Mouse (Mus musculus): Measurements from ENCODE around the gene Wfdc5. TPM values are rescaled to one million over a fixed set of nuclear protein-coding genes. Genes with fewer than 3 reads are reported as not detected.

The Wfdc5 gene
- polyA plus RNA-seq, 1 experiment, result not detected

DNA sequence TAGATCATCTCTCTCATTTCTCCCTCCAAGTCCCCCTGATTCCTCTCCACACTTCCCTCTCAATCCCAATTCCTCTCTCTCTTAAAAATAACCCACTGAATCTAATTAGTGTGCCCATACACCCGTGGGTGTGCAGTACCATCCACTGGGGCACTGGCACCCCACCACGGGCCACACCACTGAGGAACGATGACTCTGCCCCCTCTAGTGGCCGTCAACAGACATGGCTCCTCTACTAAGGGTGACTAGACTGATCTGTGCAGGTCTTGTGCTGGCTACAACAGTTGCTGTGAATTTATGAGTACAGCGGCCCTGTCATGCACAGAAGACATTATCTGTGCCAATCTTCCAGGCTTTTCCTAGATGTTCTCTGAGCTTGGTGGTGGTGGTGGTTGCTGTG, 6.2 kb upstream of the Wfdc5 start:
- Histone ChIP-seq H3K36me3 (ENCODE audit: control insufficient read depth, insufficient read depth) (no peaks in the 10 kb centered on the region), H3K27me3 (ENCODE audit: control insufficient read depth, insufficient read depth, insufficient read length) (peaks cover 47% of the 10 kb centered on the region), H3K79me2 (ENCODE audit: control insufficient read depth, insufficient read depth) (no peaks in the 10 kb centered on the region), H3K4me2 (ENCODE audit: low read depth) (no peak overlapping the region), H3ac (ENCODE audit: control insufficient read depth, insufficient read length) (no peak overlapping the region), H3K4me3 (no peak overlapping the region)
- no peak for TF ChIP-seq MYOG (IDR thresholded peaks at IDR 0.05; ENCODE audit: control insufficient read depth in 1 of 3, insufficient read depth in 1 of 3, insufficient read length in 2 of 3, low read depth in 2 of 3)
- no peak for TF ChIP-seq E2F4 (IDR thresholded peaks at IDR 0.05; ENCODE audit: insufficient read depth)
- no peak for TF ChIP-seq POLR2AphosphoS2 (IDR thresholded peaks at IDR 0.05; ENCODE audit: insufficient read length, low read depth)
- TF ChIP-seq MAX (IDR thresholded peaks at IDR 0.05; ENCODE audit: low read depth), result no peak
- TF ChIP-seq REST (IDR thresholded peaks at IDR 0.05; ENCODE audit: insufficient read depth, insufficient read length), result no peak
- no peak for TF ChIP-seq TCF12 (IDR thresholded peaks at IDR 0.05; ENCODE audit: insufficient read depth, poor library complexity, severe bottlenecking)
- no peak for TF ChIP-seq TCF3 (IDR thresholded peaks at IDR 0.05; ENCODE audit: insufficient read length, low read depth)
- TF ChIP-seq MYOD1 (IDR thresholded peaks at IDR 0.05; ENCODE audit: control insufficient read depth in 1 of 3, insufficient read length in 2 of 3, low read depth in 2 of 3), result no peak
- no peak for TF ChIP-seq POLR2A (IDR thresholded peaks at IDR 0.05; ENCODE audit: insufficient read length, low read depth)
- TF ChIP-seq USF1 (IDR thresholded peaks at IDR 0.05; ENCODE audit: low read depth), result no peak
- no peak for TF ChIP-seq SRF (IDR thresholded peaks at IDR 0.05; ENCODE audit: control insufficient read depth, insufficient read length, low read depth)
- TF ChIP-seq CEBPB (IDR thresholded peaks at IDR 0.05; ENCODE audit: insufficient read depth, poor library complexity, severe bottlenecking), result no peak

DNA sequence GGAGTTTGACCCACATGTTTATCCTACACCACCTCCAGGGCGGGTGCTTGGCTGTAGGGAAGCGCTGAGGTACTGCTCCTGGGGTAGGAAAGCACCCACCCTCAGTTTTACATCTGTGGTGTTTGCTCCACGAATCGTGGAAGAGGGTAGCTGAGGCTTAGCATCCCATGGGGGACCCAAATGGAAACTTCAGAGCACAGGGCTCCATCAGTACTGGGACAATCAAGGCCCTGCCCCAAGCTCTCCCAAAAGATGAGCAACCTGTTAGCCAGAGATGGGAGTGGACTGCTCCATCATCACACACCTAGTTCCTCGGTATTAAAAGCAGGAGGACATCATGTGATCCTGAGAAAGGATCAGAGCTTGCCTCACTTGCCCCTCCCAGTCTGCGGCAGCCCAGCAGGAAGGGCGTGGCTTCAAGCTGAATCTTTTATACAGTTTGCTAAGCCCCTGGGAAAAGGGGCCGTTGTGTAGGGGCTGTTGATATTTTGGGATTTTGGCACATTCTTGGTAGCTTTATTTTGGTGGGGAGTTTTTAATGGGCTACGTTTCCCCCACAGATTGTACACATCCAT, 1.7 kb upstream of the Wfdc5 start:
- Histone ChIP-seq H3K79me2 (ENCODE audit: control insufficient read depth, insufficient read depth) (no peaks in the 10 kb centered on the region), H3K4me3 (no peak overlapping the region), H3K36me3 (ENCODE audit: control insufficient read depth, insufficient read depth) (no peaks in the 10 kb centered on the region), H3K4me2 (ENCODE audit: low read depth) (no peak overlapping the region), H3K27me3 (ENCODE audit: control insufficient read depth, insufficient read depth, insufficient read length) (peaks cover 45% of the 10 kb centered on the region), H3ac (ENCODE audit: control insufficient read depth, insufficient read length) (no peak overlapping the region)
- no peak for TF ChIP-seq MAX (IDR thresholded peaks at IDR 0.05; ENCODE audit: low read depth)
- no peak for TF ChIP-seq POLR2A (IDR thresholded peaks at IDR 0.05; ENCODE audit: insufficient read length, low read depth)
- no peak for TF ChIP-seq USF1 (IDR thresholded peaks at IDR 0.05; ENCODE audit: low read depth)
- no peak for TF ChIP-seq MYOD1 (IDR thresholded peaks at IDR 0.05; ENCODE audit: control insufficient read depth in 1 of 3, insufficient read length in 2 of 3, low read depth in 2 of 3)
- TF ChIP-seq MYOG (IDR thresholded peaks at IDR 0.05; ENCODE audit: control insufficient read depth in 1 of 3, insufficient read depth in 1 of 3, insufficient read length in 2 of 3, low read depth in 2 of 3), result no peak
- TF ChIP-seq TCF3 (IDR thresholded peaks at IDR 0.05; ENCODE audit: insufficient read length, low read depth), result no peak
- no peak for TF ChIP-seq SRF (IDR thresholded peaks at IDR 0.05; ENCODE audit: control insufficient read depth, insufficient read length, low read depth)
- no peak for TF ChIP-seq CEBPB (IDR thresholded peaks at IDR 0.05; ENCODE audit: insufficient read depth, poor library complexity, severe bottlenecking)
- TF ChIP-seq REST (IDR thresholded peaks at IDR 0.05; ENCODE audit: insufficient read depth, insufficient read length), result no peak
- no peak for TF ChIP-seq POLR2AphosphoS2 (IDR thresholded peaks at IDR 0.05; ENCODE audit: insufficient read length, low read depth)
- TF ChIP-seq E2F4 (IDR thresholded peaks at IDR 0.05; ENCODE audit: insufficient read depth), result no peak
- TF ChIP-seq TCF12 (IDR thresholded peaks at IDR 0.05; ENCODE audit: insufficient read depth, poor library complexity, severe bottlenecking), result no peak

DNA sequence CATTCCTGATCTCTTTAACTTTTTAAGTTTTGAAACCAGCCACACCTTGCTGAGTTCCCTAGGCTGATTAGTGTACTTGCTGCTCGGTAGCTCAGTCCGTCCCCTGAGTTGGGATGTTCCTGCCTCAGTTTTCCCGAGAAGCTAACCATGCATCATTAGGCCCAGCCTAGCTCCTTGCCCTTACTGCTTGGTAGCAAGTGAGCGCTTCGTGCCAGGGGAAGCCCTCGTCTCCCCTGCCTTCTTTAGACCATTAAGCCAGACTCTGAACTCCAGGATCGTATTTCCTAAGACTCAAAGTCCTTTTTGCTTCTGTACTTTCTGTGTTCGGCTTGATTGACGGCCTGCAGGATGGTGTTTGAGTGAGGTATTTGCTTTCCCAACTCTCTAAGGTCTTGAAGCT, 798 bp upstream of the Wfdc5 start:
- H3K4me2 ChIP-seq (ENCODE audit: low read depth), result no peak overlapping the region
- H3K27me3 ChIP-seq (ENCODE audit: control insufficient read depth, insufficient read depth, insufficient read length), result peaks cover 51% of the 10 kb centered on the region
- TF ChIP-seq USF1 (IDR thresholded peaks at IDR 0.05; ENCODE audit: low read depth) (no peak), POLR2A (IDR thresholded peaks at IDR 0.05; ENCODE audit: insufficient read length, low read depth) (no peak), E2F4 (IDR thresholded peaks at IDR 0.05; ENCODE audit: insufficient read depth) (no peak), TCF3 (IDR thresholded peaks at IDR 0.05; ENCODE audit: insufficient read length, low read depth) (no peak), TCF12 (IDR thresholded peaks at IDR 0.05; ENCODE audit: insufficient read depth, poor library complexity, severe bottlenecking) (no peak), SRF (IDR thresholded peaks at IDR 0.05; ENCODE audit: control insufficient read depth, insufficient read length, low read depth) (no peak)
- H3K36me3 ChIP-seq (ENCODE audit: control insufficient read depth, insufficient read depth), result no peaks in the 10 kb centered on the region
- H3K79me2 ChIP-seq (ENCODE audit: control insufficient read depth, insufficient read depth), result no peaks in the 10 kb centered on the region
- no peak overlapping the region for H3K4me3 ChIP-seq
- no peak overlapping the region for H3ac ChIP-seq (ENCODE audit: control insufficient read depth, insufficient read length)

DNA sequence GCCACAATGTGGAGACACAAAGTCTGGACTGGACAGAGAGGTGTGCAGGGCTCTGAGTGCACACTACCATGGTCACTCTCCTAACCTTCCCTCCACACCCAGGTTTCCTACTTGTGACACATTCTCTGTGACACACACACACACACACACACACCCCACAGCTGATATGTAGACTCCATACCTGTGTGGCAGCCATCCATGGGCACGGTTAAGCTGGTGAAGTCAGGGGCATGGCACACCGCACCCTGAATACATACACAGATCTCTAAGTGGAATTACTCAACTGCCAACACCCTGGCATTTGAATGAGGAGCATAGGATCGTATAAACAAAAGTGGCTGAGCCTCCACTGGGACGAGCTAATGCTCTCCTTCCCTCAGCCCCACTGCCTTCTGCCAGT, 1.8 kb downstream of the Wfdc5 start:
- TF ChIP-seq SRF (IDR thresholded peaks at IDR 0.05; ENCODE audit: control insufficient read depth, insufficient read length, low read depth) (no peak), E2F4 (IDR thresholded peaks at IDR 0.05; ENCODE audit: insufficient read depth) (no peak), MYOG (IDR thresholded peaks at IDR 0.05; ENCODE audit: control insufficient read depth in 1 of 3, insufficient read depth in 1 of 3, insufficient read length in 2 of 3, low read depth in 2 of 3) (no peak), TCF3 (IDR thresholded peaks at IDR 0.05; ENCODE audit: insufficient read length, low read depth) (no peak), POLR2A (IDR thresholded peaks at IDR 0.05; ENCODE audit: insufficient read length, low read depth) (no peak), TCF12 (IDR thresholded peaks at IDR 0.05; ENCODE audit: insufficient read depth, poor library complexity, severe bottlenecking) (no peak), MAX (IDR thresholded peaks at IDR 0.05; ENCODE audit: low read depth) (no peak), MYOD1 (IDR thresholded peaks at IDR 0.05; ENCODE audit: control insufficient read depth in 1 of 3, insufficient read length in 2 of 3, low read depth in 2 of 3) (no peak), POLR2AphosphoS2 (IDR thresholded peaks at IDR 0.05; ENCODE audit: insufficient read length, low read depth) (no peak), REST (IDR thresholded peaks at IDR 0.05; ENCODE audit: insufficient read depth, insufficient read length) (no peak), USF1 (IDR thresholded peaks at IDR 0.05; ENCODE audit: low read depth) (no peak), CEBPB (IDR thresholded peaks at IDR 0.05; ENCODE audit: insufficient read depth, poor library complexity, severe bottlenecking) (no peak)
- Histone ChIP-seq H3K27me3 (ENCODE audit: control insufficient read depth, insufficient read depth, insufficient read length) (peaks cover 69% of the 10 kb centered on the region), H3K4me3 (no peak overlapping the region), H3K79me2 (ENCODE audit: control insufficient read depth, insufficient read depth) (no peaks in the 10 kb centered on the region), H3K36me3 (ENCODE audit: control insufficient read depth, insufficient read depth) (no peaks in the 10 kb centered on the region), H3K4me2 (ENCODE audit: low read depth) (no peak overlapping the region), H3ac (ENCODE audit: control insufficient read depth, insufficient read length) (no peak overlapping the region)
